ENCODE assay signal across 8 mouse cellular contexts in the genomic region with DNA sequence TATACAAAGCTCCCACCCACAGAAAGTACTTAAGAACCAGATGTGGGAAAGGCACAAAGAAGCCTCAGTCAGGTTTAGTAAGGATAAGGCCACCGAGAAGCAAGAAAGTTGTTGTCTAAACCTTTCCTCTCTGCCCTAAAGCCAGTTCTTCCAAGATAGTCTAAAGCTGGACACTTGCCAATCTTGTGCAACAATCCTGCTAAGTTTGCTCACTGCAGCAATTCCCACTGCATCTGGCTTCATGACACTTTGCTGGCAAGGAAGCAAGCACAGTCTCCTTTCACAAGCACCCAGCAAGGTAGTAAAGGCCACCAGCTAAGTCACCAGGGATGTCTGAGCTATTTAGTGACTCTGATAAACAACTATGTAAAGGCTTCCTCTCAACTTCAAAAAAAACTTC.
DNase-seq lines count a peak whose midpoint lies in the region; ATAC-seq and TF ChIP-seq lines count a peak whose summit lies in the region.

No protein-coding gene starts in this region.

- peaks cover 19% of the 10 kb centered on the region for H3K4me1 ChIP-seq in lung, embryonic 14.5 days (ENCODE audit: insufficient read depth)

- 15% methylated on average over 1 of the region's 1 CpGs for WGBS in lung, embryonic 14.5 days

- H3K4me3 ChIP-seq in lung, embryonic 14.5 days (ENCODE audit: low read depth, low read length) = no peak overlapping the region

- no peaks in the 10 kb centered on the region for H3K27me3 ChIP-seq in lung, embryonic 14.5 days (ENCODE audit: insufficient read depth, low read length)

- H3K27ac ChIP-seq in lung, embryonic 14.5 days (ENCODE audit: low read depth) = no peak overlapping the region

- no peak overlapping the region for H3K4me2 ChIP-seq in lung, embryonic 14.5 days

- TF ChIP-seq CTCF in lung, embryonic 14.5 days (IDR thresholded peaks at IDR 0.05; ENCODE audit: low read depth) = no peak

- no peak overlapping the region for H3K9ac ChIP-seq in lung, embryonic 14.5 days

- DNase-seq in kidney, adult 11 months = peak; percentile 2
- DNase-seq in kidney, adult 18-20 months = no peak
- DNase-seq in adrenal gland, adult (ENCODE audit: inconsistent age in 2 of 2, low spot score in 1 of 2) = peak; percentile 39 to 91
- peak; percentile 94 for DNase-seq in lung, embryonic 14.5 days
- no peak for DNase-seq in layer of hippocampus, postnatal 36 days

- no peaks in the 10 kb centered on the region for H3K36me3 ChIP-seq in lung, embryonic 14.5 days (ENCODE audit: insufficient read depth)

- H3K9me3 ChIP-seq in lung, embryonic 14.5 days (ENCODE audit: low read depth, low read length) = no peaks in the 10 kb centered on the region

- peak; percentile 76 for ATAC-seq in granulocyte monocyte progenitor cell, adult 5-6 weeks (replicated peaks; ENCODE audit: poor library complexity, severe bottlenecking)
- peak; percentile 69; the same call in 1 of the 2 replicates for ATAC-seq in lung, embryonic 14.5 days (ENCODE audit: insufficient read depth)
- ATAC-seq in monocyte, adult 5-6 weeks (replicated peaks; ENCODE audit: insufficient number of reproducible peaks, low FRiP score, low TSS enrichment, poor library complexity, severe bottlenecking) = no peak
- no peak for ATAC-seq in erythroid progenitor cell, adult 5-6 weeks (replicated peaks; ENCODE audit: low FRiP score, poor library complexity, severe bottlenecking)

Comparison
In these comparisons a context has a peak if more than half of its experiments do, and no peak if none do; other contexts are left out.
1. DNase-seq: peak in kidney, adult 11 months (single experiment), adrenal gland, adult (2 of 2) and lung, embryonic 14.5 days (single experiment); none in kidney, adult 18-20 months (single experiment) and layer of hippocampus, postnatal 36 days (0 of 2).
2. ATAC-seq: peak in granulocyte monocyte progenitor cell, adult 5-6 weeks (single experiment) and lung, embryonic 14.5 days (single experiment); none in monocyte, adult 5-6 weeks (single experiment) and erythroid progenitor cell, adult 5-6 weeks (single experiment).